Mouse (Mus musculus) embryonic facial prominence, embryonic 14.5 days (tissue): Measurements from ENCODE around the gene Gm5089. TPM values are rescaled to one million over a fixed set of nuclear protein-coding genes. Genes with fewer than 3 reads are reported as not detected.

Experiments
- ATAC-seq: fragments of 200-750 bp; cut with Nextera tagmentation; 2 replicates; pipeline ENCODE4 v1.8.0; 2017; ENCODE audit warnings: low read depth, moderate number of reproducible peaks, moderate TSS enrichment
- DNase-seq: peaks from one replicate; pipeline ENCODE4 v3.0.0-alpha.2; 2015; ENCODE audit warnings: low spot score
- H3K27ac ChIP-seq: fragments of 300-500 bp; sonication (generic); replicated peaks from 2 replicates; pipeline ENCODE4 v1.5.1; 2014; ENCODE audit warnings: low read depth, mild to moderate bottlenecking, low read length, moderate library complexity
- H3K27me3 ChIP-seq: fragments of 300-500 bp; sonication (generic); replicated peaks from 2 replicates; pipeline ENCODE4 v1.6.1; 2014; ENCODE audit warnings: low read length; ENCODE audit not compliant: control insufficient read depth, insufficient read depth
- H3K36me3 ChIP-seq: fragments of 300-500 bp; sonication (generic); 2 replicates; pipeline ENCODE4 v1.6.1; 2014; ENCODE audit warnings: low read length, mixed read lengths; ENCODE audit not compliant: control insufficient read depth, insufficient read depth
- H3K4me1 ChIP-seq: fragments of 300-500 bp; sonication (generic); 2 replicates; pipeline ENCODE4 v1.6.1; 2014; ENCODE audit warnings: antibody characterized with exemption, low read length; ENCODE audit not compliant: control insufficient read depth, insufficient read depth
- H3K4me2 ChIP-seq: fragments of 300-500 bp; sonication (generic); 2 replicates; pipeline ENCODE4 v1.6.1; 2014; ENCODE audit warnings: low read depth, mild to moderate bottlenecking, low read length, moderate library complexity, mixed read lengths
- H3K4me3 ChIP-seq: fragments of 300-500 bp; sonication (generic); 2 replicates; pipeline ENCODE4 v1.5.1; 2014; ENCODE audit warnings: low read depth, mild to moderate bottlenecking, low read length
- H3K9ac ChIP-seq: fragments of 300-500 bp; sonication (generic); 2 replicates; pipeline ENCODE4 v1.6.1; 2014; ENCODE audit warnings: low read depth, mild to moderate bottlenecking, low read length, moderate library complexity, mixed read lengths
- H3K9me3 ChIP-seq: fragments of 300-500 bp; sonication (generic); 2 replicates; pipeline ENCODE4 v1.6.1; 2016; ENCODE audit warnings: low read length; ENCODE audit not compliant: control insufficient read depth
- WGBS: fragments of 180-500 bp; shearing (Covaris S2); extraction: QIAGEN DNeasy Blood & Tissue Kit; methylation state at CpG from one replicate; pipeline ENCODE4 v1.1.7; 2014; 5-methylcytosine and 5-hydroxymethylcytosine counted together
- polyA plus RNA-seq: library from polyadenylated mRNA; unstranded; fragments of >200 nt; fragmentation: Nextera tagmentation; extraction: Ambion mirVana; gene quantifications from 2 replicates; pipeline ENCODE4 v1.2.1, GENCODE M21; 2014

Gm5089 gene
- polyA plus RNA-seq, 1 experiment from 2014 or later = not detected

DNA sequence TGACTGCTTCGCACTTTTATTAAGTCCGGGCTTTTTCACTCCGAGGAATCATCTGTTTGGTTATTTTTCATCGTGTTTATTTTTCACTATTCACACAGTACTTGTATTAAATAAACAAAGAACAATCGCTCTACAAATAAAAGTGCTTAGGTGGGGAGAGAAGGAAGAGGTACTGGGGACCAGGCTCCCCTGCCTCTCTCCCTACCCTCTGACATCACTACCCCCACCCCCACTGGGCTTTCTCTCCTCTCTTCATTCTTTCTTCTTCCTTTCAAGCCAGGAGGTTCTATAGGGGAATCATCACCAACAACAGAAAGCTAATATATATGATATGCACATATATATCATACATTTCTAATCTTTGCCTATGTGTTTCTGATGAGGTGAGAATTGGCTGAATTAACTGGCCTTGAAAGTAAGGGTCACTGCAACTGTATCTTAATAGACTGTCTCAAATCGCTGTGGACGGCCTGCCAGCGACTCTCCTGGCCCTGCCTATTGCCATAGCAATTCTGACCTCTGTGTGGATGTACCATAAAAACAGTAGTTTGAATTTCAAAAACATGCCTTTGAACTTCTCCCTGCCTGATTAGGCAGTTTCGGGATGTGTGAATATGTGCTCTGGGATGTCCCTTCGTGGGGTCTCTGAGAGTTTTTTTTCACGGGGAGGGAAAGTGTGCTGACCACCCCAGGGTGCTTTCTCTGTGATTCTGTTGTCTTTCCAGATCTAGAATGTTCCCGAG, 3.3 kb upstream of the Gm5089 start:
- peaks cover 73% of the 10 kb centered on the region for H3K27me3 ChIP-seq
- no peak overlapping the region for H3K9ac ChIP-seq
- WGBS = 22% methylated on average over 12 of the region's 12 CpGs

DNA sequence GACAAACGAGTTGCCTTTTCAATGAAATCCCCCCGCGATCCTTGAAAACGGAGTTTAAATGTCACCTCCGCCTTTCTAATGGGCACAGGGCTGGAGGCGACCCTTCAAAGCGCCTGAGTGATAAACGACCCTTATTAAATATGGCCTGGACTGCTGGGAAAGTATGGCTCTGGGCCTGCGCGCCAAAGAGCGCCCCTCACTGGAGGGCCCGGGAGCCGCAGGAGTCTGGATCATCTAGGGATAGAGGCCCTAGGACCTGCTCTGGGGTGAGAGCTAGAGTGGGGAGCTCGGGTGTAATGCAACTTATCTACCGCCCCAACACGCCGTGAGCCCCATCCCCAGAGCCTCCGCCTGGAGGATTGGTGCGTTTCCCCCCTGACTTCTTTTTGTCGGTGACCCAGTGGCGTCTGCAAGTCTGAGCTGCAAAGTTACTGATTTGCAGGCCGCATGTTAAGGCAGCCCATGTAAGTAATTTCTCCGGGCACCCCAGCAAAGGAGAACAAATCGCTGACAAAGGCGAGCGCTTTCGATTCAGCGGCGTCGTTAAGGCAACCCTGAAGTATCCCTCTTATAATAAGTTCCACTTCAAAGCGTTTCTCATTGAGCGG, 2.6 kb upstream of the Gm5089 start:
- H3K27ac ChIP-seq = no peak overlapping the region
- no peak for DNase-seq
- H3K4me1 ChIP-seq = peaks cover 9% of the 10 kb centered on the region; the same call in 1 of the 2 replicates
- peaks cover 77% of the 10 kb centered on the region for H3K27me3 ChIP-seq
- no peaks in the 10 kb centered on the region for H3K36me3 ChIP-seq
- peak overlapping the region; percentile 27 for H3K4me3 ChIP-seq
- peak; percentile 27; the same call in 1 of the 2 replicates for ATAC-seq
- peak overlapping the region; percentile 51 for H3K4me2 ChIP-seq
- WGBS = 6% methylated on average over 32 of the region's 32 CpGs
- H3K9me3 ChIP-seq = no peaks in the 10 kb centered on the region
- H3K9ac ChIP-seq = no peak overlapping the region

More for the DNA sequence above, 3.3 kb upstream of the Gm5089 start:
- DNase-seq = no peak
- no peak for ATAC-seq
- Histone ChIP-seq H3K36me3 (no peaks in the 10 kb centered on the region), H3K4me1 (peaks cover 9% of the 10 kb centered on the region; the same call in 1 of the 2 replicates), H3K4me3 (peak overlapping the region; percentile 27), H3K9me3 (no peaks in the 10 kb centered on the region), H3K27ac (no peak overlapping the region), H3K4me2 (peak overlapping the region; percentile 51)

DNA sequence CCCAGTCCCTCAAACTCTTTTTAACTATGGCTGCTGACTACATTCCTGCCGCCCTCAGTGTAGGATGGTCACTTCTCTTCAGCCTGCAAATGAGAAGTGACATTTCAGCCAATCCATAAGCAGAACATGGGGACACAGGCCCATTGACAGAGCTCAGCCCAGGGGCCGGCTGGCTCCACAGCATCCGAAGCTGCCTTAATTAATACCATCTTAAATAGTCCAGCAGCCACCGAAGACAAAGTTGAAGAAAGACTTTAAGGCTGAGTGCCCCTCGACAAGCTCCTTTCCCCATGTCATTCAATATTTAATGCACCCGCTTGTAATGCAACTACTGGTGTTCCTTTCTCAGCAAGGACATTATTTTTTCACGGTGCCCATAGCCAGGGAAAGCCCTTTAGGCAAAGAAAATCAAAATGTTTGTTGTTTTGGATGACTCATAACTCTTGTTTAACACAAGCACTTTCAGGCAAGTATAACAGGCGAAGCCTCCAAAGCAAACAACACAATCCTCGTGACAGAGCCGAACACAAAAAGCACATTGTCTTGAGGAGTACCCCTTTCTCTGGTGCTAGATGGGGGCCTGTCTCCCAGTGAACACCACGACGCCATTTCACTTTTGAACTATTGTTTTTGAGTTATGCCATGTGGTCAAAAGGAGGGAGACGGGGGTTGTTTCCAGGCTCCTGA, 1.9 kb upstream of the Gm5089 start:
- 21% methylated on average over 13 of the region's 13 CpGs for WGBS
- Histone ChIP-seq H3K36me3 (no peaks in the 10 kb centered on the region), H3K27me3 (peaks cover 80% of the 10 kb centered on the region), H3K4me3 (no peak overlapping the region), H3K9ac (no peak overlapping the region), H3K27ac (no peak overlapping the region), H3K4me2 (peak overlapping the region; percentile 51; the same call in 1 of the 2 replicates), H3K4me1 (peaks cover 9% of the 10 kb centered on the region; the same call in 1 of the 2 replicates), H3K9me3 (no peaks in the 10 kb centered on the region)
- peak; percentile 57 for DNase-seq
- ATAC-seq = peak; percentile 28; the same call in 1 of the 2 replicates

DNA sequence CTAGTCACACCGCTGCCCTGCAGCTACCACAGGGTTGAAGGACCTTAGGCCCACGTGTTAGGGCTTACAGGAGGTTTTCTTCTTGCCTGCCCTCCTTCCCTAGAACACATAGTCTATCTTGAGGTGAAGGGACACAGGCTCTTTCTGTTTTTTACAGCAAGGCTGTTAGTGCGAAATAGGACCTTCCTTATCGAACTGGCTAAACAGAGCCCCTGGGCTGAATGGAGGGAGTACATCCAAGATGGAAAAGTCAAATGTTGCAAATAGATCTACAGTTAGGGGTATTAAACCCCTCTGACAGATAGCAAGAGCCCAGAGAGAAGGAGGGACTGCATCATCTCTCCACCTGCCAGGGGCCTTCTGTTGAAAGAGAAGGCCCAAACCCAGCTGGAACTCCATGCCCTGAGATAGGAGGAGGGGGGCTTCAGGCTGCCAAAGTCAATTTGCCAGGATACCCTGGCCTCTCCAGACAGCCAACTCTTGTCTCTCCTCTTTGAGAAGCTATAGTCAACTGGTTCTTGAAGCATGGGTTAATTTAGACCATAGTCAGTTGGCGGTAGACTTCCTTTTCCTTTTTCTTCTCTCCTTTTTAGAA, 733 bp upstream of the Gm5089 start:
- Histone ChIP-seq H3K9me3 (no peaks in the 10 kb centered on the region), H3K27ac (no peak overlapping the region), H3K4me1 (peaks cover 9% of the 10 kb centered on the region; the same call in 1 of the 2 replicates), H3K4me2 (peak overlapping the region; percentile 86), H3K27me3 (peaks cover 85% of the 10 kb centered on the region), H3K36me3 (no peaks in the 10 kb centered on the region), H3K4me3 (peak overlapping the region; percentile 46; the same call in 1 of the 2 replicates), H3K9ac (no peak overlapping the region)
- WGBS = 69% methylated on average over 5 of the region's 5 CpGs
- DNase-seq (no peak), ATAC-seq (no peak)

DNA sequence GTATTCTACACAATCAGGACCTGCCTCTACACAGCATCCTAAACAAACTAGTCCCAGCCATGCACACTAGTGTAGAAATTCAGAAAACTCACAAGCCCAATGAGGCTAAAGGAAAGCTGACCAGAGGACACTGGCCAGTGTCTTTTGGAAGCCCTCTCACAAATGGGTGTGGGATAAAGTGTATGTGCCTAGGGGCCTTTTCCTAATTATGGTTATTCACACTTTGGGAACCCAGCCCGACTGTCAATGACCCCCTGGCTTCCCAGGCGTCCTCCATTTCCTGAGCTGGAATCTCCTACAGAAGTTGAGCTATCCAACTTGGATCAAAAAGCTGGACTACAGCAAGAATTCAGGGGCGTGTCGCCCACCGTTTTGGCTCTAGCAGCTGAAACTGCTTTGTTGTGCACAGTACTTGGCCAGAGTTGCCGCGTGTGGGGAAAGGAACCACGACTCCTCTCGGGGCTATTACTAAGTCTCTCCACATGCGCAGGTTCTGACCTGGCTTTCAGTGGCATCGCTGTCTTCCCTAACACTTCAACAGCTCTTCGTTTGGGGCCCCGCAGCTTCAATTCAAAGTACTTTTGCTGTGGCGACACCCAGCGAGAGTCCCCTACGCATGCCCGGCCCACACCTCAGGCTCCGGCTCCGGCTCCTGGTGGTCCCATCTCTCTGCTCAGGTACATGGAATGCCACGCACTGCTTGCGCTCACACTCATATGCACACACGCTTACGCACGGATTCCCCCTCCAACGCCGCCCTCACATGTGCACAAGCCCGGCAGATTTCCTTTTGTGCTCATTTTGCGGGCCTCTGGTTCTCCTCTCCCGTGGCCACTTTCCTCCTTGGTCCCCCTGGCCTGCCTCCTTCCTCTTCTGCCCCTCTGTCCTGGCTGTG, 1.1 kb downstream of the Gm5089 start:
- no peaks in the 10 kb centered on the region for H3K36me3 ChIP-seq
- H3K9me3 ChIP-seq = no peaks in the 10 kb centered on the region
- H3K27me3 ChIP-seq = peaks cover 68% of the 10 kb centered on the region
- 7% methylated on average over 27 of the region's 29 CpGs for WGBS
- H3K4me3 ChIP-seq = peak overlapping the region; percentile 46
- H3K4me2 ChIP-seq = peak overlapping the region; percentile 86
- peak overlapping the region; percentile 60; the same call in 1 of the 2 replicates for H3K9ac ChIP-seq
- H3K4me1 ChIP-seq = peaks cover 9% of the 10 kb centered on the region; the same call in 1 of the 2 replicates
- no peak overlapping the region for H3K27ac ChIP-seq
- DNase-seq (no peak), ATAC-seq (peak; percentile 11; the same call in 1 of the 2 replicates)

DNA sequence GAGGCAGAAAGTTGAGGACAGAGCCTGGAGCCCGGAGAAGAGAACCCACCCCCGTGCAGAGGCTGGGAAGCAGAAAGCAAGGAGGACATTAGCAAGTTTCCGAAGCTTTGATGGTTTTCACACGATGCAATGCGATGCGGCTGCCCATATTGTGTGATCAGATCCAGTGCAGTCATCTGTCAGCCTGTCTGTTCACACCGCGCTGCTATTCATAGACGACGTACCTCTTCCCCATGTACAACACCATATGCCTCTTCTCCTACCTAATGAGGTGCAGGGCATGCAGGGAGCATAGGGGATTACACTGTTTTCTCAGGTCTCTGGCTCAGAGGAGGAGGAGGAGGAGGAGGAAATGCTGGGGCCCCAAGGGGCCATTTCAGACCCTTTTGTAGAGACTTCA, 14.1 kb downstream of the Gm5089 start:
- 0 out of 2 replicates have a peak, but pooled peaks cover 2% of the 10 kb centered on the region for H3K4me1 ChIP-seq
- WGBS = 56% methylated on average over 10 of the region's 10 CpGs
- H3K36me3 ChIP-seq = no peaks in the 10 kb centered on the region
- no peak for DNase-seq
- no peak overlapping the region for H3K4me3 ChIP-seq
- no peak overlapping the region for H3K9ac ChIP-seq
- no peak overlapping the region for H3K27ac ChIP-seq
- H3K27me3 ChIP-seq = no peaks in the 10 kb centered on the region
- no peaks in the 10 kb centered on the region for H3K9me3 ChIP-seq
- ATAC-seq = no peak
- no peak overlapping the region for H3K4me2 ChIP-seq

DNA sequence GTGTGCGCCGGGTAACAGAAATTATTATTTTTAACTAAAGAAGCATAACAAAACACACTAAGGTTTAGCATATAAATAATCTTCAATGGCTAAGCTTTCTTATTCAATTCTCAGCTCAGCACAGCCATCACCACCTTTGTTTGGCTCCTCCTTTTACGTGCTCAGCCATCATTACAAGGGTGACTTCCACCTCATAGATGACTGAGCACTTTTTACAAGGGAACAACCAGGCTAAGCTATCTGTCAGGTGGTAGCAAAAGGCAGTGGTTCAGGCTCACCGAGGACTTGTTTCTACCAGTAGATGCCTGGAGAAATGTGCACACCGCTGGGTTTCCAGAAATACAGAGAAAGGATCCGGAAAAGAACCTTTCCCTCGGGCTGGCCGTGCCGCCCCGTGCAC, 16.9 kb downstream of the Gm5089 start:
- H3K4me2 ChIP-seq = no peak overlapping the region
- no peaks in the 10 kb centered on the region for H3K27me3 ChIP-seq
- H3K27ac ChIP-seq = no peak overlapping the region
- no peak overlapping the region for H3K9ac ChIP-seq
- no peaks in the 10 kb centered on the region for H3K9me3 ChIP-seq
- 93% methylated on average over 10 of the region's 10 CpGs for WGBS
- ATAC-seq (no peak), DNase-seq (no peak)
- H3K4me1 ChIP-seq = no peaks in the 10 kb centered on the region
- no peaks in the 10 kb centered on the region for H3K36me3 ChIP-seq
- no peak overlapping the region for H3K4me3 ChIP-seq
